Mouse (Mus musculus) myocyte (in vitro differentiated cells): ENCODE measurements around the gene Dnal1. TPM values are rescaled to one million over a fixed set of nuclear protein-coding genes. Genes with fewer than 3 reads are reported as not detected.

Experiments used
- H3K27me3 ChIP-seq: one replicate; pipeline ENCODE4 v1.6.1; 2011; ENCODE audit not compliant: control insufficient read depth, insufficient read depth, insufficient read length
- H3K36me3 ChIP-seq: one replicate; pipeline ENCODE4 v1.6.1; 2011; ENCODE audit not compliant: control insufficient read depth, insufficient read depth
- H3K4me2 ChIP-seq: one replicate; pipeline ENCODE4 v1.6.1; 2011; ENCODE audit warnings: low read depth, control low read depth
- H3K4me3 ChIP-seq: one replicate; pipeline ENCODE4 v1.5.1; 2011; ENCODE audit warnings: mild to moderate bottlenecking, control low read depth, moderate library complexity
- H3K79me2 ChIP-seq: one replicate; pipeline ENCODE4 v1.6.1; 2011; ENCODE audit not compliant: control insufficient read depth, insufficient read depth
- H3ac ChIP-seq: one replicate; pipeline ENCODE4 v1.6.1; 2011; ENCODE audit not compliant: control insufficient read depth, insufficient read length
- CEBPB ChIP-seq: IDR thresholded peaks from 2 replicates; pipeline ENCODE4 v1.6.1; 2011; ENCODE audit warnings: mild to moderate bottlenecking, moderate library complexity; ENCODE audit not compliant: poor library complexity, insufficient read depth, severe bottlenecking
- E2F4 ChIP-seq: IDR thresholded peaks from one replicate; pipeline ENCODE4 v1.6.1; 2011; ENCODE audit warnings: mild to moderate bottlenecking, control low read depth, moderate library complexity; ENCODE audit not compliant: insufficient read depth
- MAX ChIP-seq: IDR thresholded peaks from one replicate; pipeline ENCODE4 v1.6.1; 2011; ENCODE audit warnings: low read depth, mild to moderate bottlenecking, control low read depth
- MYOD1 ChIP-seq, 3 experiments: IDR thresholded peaks; one replicate each; pipeline ENCODE4 v1.6.1; 2011; ENCODE audit warnings: control low read depth in 2 of 3, low read depth in 2 of 3, mild to moderate bottlenecking in 2 of 3, moderate library complexity in 1 of 3; ENCODE audit not compliant: insufficient read length in 2 of 3, control insufficient read depth in 1 of 3
- MYOG ChIP-seq, 3 experiments: IDR thresholded peaks; one replicate each; pipeline ENCODE4 v1.6.1; 2011; ENCODE audit warnings: control low read depth in 2 of 3, low read depth in 2 of 3, mild to moderate bottlenecking in 2 of 3; ENCODE audit not compliant: insufficient read length in 2 of 3, control insufficient read depth in 1 of 3, insufficient read depth in 1 of 3
- POLR2A ChIP-seq: IDR thresholded peaks from one replicate; pipeline ENCODE4 v1.6.1; 2011; ENCODE audit warnings: low read depth, mild to moderate bottlenecking, control low read depth, moderate library complexity; ENCODE audit not compliant: insufficient read length
- POLR2AphosphoS2 ChIP-seq: IDR thresholded peaks from one replicate; pipeline ENCODE4 v1.6.1; 2011; ENCODE audit warnings: low read depth, control low read depth; ENCODE audit not compliant: insufficient read length
- REST ChIP-seq: IDR thresholded peaks from one replicate; pipeline ENCODE4 v1.6.1; 2011; ENCODE audit warnings: mild to moderate bottlenecking, control low read depth, moderate library complexity; ENCODE audit not compliant: insufficient read depth, insufficient read length
- SRF ChIP-seq: IDR thresholded peaks from one replicate; pipeline ENCODE4 v1.6.1; 2011; ENCODE audit warnings: low read depth; ENCODE audit not compliant: control insufficient read depth, insufficient read length
- TCF12 ChIP-seq: IDR thresholded peaks from one replicate; pipeline ENCODE4 v1.6.1; 2011; ENCODE audit warnings: mild to moderate bottlenecking, control low read depth; ENCODE audit not compliant: poor library complexity, insufficient read depth, severe bottlenecking
- USF1 ChIP-seq: IDR thresholded peaks from one replicate; pipeline ENCODE4 v1.6.1; 2011; ENCODE audit warnings: low read depth, mild to moderate bottlenecking, control low read depth, moderate library complexity
- polyA plus RNA-seq: library from polyadenylated mRNA; unstranded; fragments of >200 nt; fragmentation: generic; extraction: Trizol; gene quantifications from one replicate; pipeline ENCODE4 v1.2.1, GENCODE M21; 2012; ENCODE audit warnings: missing spikeins

Dnal1 gene
- polyA plus RNA-seq, 1 experiment = 11.4 TPM

GRCm38 (mm10) chr12:84194400-84195109 lies 80.4 kb downstream of the Dnal1 start:
- no peak for TF ChIP-seq POLR2A
- TF ChIP-seq SRF = no peak
- TF ChIP-seq USF1 = no peak
- TF ChIP-seq MYOG (IDR thresholded peaks at IDR 0.05; ENCODE audit: control insufficient read depth in 1 of 3, insufficient read depth in 1 of 3, insufficient read length in 2 of 3, low read depth in 2 of 3) = no peak
- TF ChIP-seq POLR2AphosphoS2 = no peak
- no peak for TF ChIP-seq MAX
- no peak for TF ChIP-seq E2F4
- no peak for TF ChIP-seq CEBPB
- no peak for TF ChIP-seq MYOD1 (IDR thresholded peaks at IDR 0.05; ENCODE audit: control insufficient read depth in 1 of 3, insufficient read length in 2 of 3, low read depth in 2 of 3)
- no peak for TF ChIP-seq REST
- no peak for TF ChIP-seq TCF12
- peak overlapping the region; percentile 87 for H3K4me2 ChIP-seq
- H3K79me2 ChIP-seq = peaks cover 62% of the 10 kb centered on the region
- H3K27me3 ChIP-seq = no peaks in the 10 kb centered on the region
- H3ac ChIP-seq = no peak overlapping the region
- H3K4me3 ChIP-seq = peak overlapping the region; percentile 71
- H3K36me3 ChIP-seq = no peaks in the 10 kb centered on the region

GRCm38 (mm10) chr12:84195195-84195594 lies 81.0 kb downstream of the Dnal1 start:
- H3ac ChIP-seq = no peak overlapping the region
- no peak overlapping the region for H3K4me3 ChIP-seq
- TF ChIP-seq POLR2A = no peak
- peak; percentile 1 to 11 (median 6) for TF ChIP-seq MYOD1 (IDR thresholded peaks at IDR 0.05; ENCODE audit: control insufficient read depth in 1 of 3, insufficient read length in 2 of 3, low read depth in 2 of 3)
- no peaks in the 10 kb centered on the region for H3K36me3 ChIP-seq
- peak overlapping the region; percentile 87 for H3K4me2 ChIP-seq
- H3K27me3 ChIP-seq = no peaks in the 10 kb centered on the region
- peaks cover 62% of the 10 kb centered on the region for H3K79me2 ChIP-seq

Other genes starting within 250 kb of the Dnal1 start
- 10.0 TPM for gene Numb, start 192.4 kb upstream of the Dnal1 start, polyA plus RNA-seq
- 14.2 TPM for gene Riox1, start 163.8 kb upstream of the Dnal1 start, polyA plus RNA-seq
- gene Heatr4, start 129.5 kb upstream of the Dnal1 start, polyA plus RNA-seq = not detected
- 31.1 TPM for gene Acot2, start 126.5 kb upstream of the Dnal1 start, polyA plus RNA-seq
- gene Acot1, start 104.9 kb upstream of the Dnal1 start, polyA plus RNA-seq = 0.06 TPM
- not detected for gene Acot4, start 76.0 kb upstream of the Dnal1 start, polyA plus RNA-seq
- gene Gm49366, start 75.4 kb upstream of the Dnal1 start, polyA plus RNA-seq = not detected
- not detected for gene Acot3, start 62.2 kb upstream of the Dnal1 start, polyA plus RNA-seq
- gene Acot5, start 45.0 kb upstream of the Dnal1 start, polyA plus RNA-seq = not detected
- 1.2 TPM for gene Acot6, start 13.7 kb upstream of the Dnal1 start, polyA plus RNA-seq
- gene Pnma1, start 34.1 kb downstream of the Dnal1 start, polyA plus RNA-seq = 0.46 TPM
- gene Elmsan1, start 104.5 kb downstream of the Dnal1 start, polyA plus RNA-seq = 13.7 TPM
- 40.4 TPM for gene Ptgr2, start 170.9 kb downstream of the Dnal1 start, polyA plus RNA-seq
- 18.7 TPM for gene Zfp410, start 202.5 kb downstream of the Dnal1 start, polyA plus RNA-seq
- gene Coq6, start 247.3 kb downstream of the Dnal1 start, polyA plus RNA-seq = 34.3 TPM
- gene Fam161b, start 247.5 kb downstream of the Dnal1 start, polyA plus RNA-seq = 0.92 TPM